Mouse (Mus musculus) limb, embryonic 14.5 days (tissue): Measurements from ENCODE around the gene Msx2. TPM values are rescaled to one million over a fixed set of nuclear protein-coding genes. Genes with fewer than 3 reads are reported as not detected.

ENCODE experiments used
- ATAC-seq: fragments of 200-750 bp; cut with Nextera tagmentation; 2 replicates; pipeline ENCODE4 v1.8.0; 2017; ENCODE audit warnings: low read depth, moderate number of reproducible peaks, moderate TSS enrichment; ENCODE audit not compliant: low FRiP score
- DNase-seq: peaks from one replicate; pipeline ENCODE4 v3.0.0-alpha.2; 2015; ENCODE audit warnings: low spot score
- H3K27ac ChIP-seq: fragments of 300-500 bp; sonication (generic); replicated peaks from 2 replicates; pipeline ENCODE4 v1.5.1; 2014; ENCODE audit warnings: low read depth, mild to moderate bottlenecking, low read length, moderate library complexity, mixed read lengths
- H3K27me3 ChIP-seq: fragments of 300-500 bp; sonication (generic); 2 replicates; pipeline ENCODE4 v1.6.1; 2014; ENCODE audit warnings: low read length, mixed read lengths; ENCODE audit not compliant: control insufficient read depth, insufficient read depth
- H3K36me3 ChIP-seq: fragments of 300-500 bp; sonication (generic); 2 replicates; pipeline ENCODE4 v1.6.1; 2014; ENCODE audit warnings: mild to moderate bottlenecking, low read length, moderate library complexity, mixed read lengths; ENCODE audit not compliant: control insufficient read depth, insufficient read depth
- H3K4me1 ChIP-seq: fragments of 300-500 bp; sonication (generic); 2 replicates; pipeline ENCODE4 v1.6.1; 2014; ENCODE audit warnings: antibody characterized with exemption, low read length, mixed read lengths; ENCODE audit not compliant: control insufficient read depth, insufficient read depth
- H3K4me2 ChIP-seq: fragments of 300-500 bp; sonication (generic); replicated peaks from 2 replicates; pipeline ENCODE4 v1.6.1; 2014; ENCODE audit warnings: low read depth, mild to moderate bottlenecking, low read length, moderate library complexity; ENCODE audit not compliant: severe bottlenecking
- H3K4me3 ChIP-seq: fragments of 300-500 bp; sonication (generic); replicated peaks from 2 replicates; pipeline ENCODE4 v1.5.1; 2014; ENCODE audit warnings: low read length
- H3K9ac ChIP-seq: fragments of 300-500 bp; sonication (generic); 2 replicates; pipeline ENCODE4 v1.6.1; 2014; ENCODE audit warnings: mild to moderate bottlenecking, low read depth, low read length, moderate library complexity; ENCODE audit not compliant: severe bottlenecking
- H3K9me3 ChIP-seq: fragments of 300-500 bp; sonication (generic); 2 replicates; pipeline ENCODE4 v1.6.1; 2016; ENCODE audit warnings: low read length; ENCODE audit not compliant: control insufficient read depth
- POLR2A ChIP-seq: fragments of 200-500 bp; IDR thresholded peaks from 2 replicates; pipeline ENCODE4 v1.8.0; 2012; ENCODE audit warnings: inconsistent platforms, mild to moderate bottlenecking, moderate library complexity, borderline replicate concordance; ENCODE audit not compliant: insufficient read depth, insufficient read length; ENCODE audit errors: extremely low read depth
- WGBS: fragments of 180-500 bp; shearing (Covaris S2); extraction: QIAGEN DNeasy Blood & Tissue Kit; methylation state at CpG from one replicate; pipeline ENCODE4 v1.1.7; 2014; 5-methylcytosine and 5-hydroxymethylcytosine counted together
- polyA plus RNA-seq, 2 experiments: library from polyadenylated mRNA; depleted of rRNA in 1 of 2; stranded (reverse) in 1 of 2; unstranded in 1 of 2; fragments of >200 nt; fragmentation: Nextera tagmentation in 1 of 2; extraction: Ambion mirVana in 1 of 2; gene quantifications; 2 replicates each; pipeline versions ENCODE4 v1.2.1 to v1.2.3; 2012 to 2014

Gene Msx2
- polyA plus RNA-seq, 2 experiments: 17.5 to 19.4 TPM

DNA sequence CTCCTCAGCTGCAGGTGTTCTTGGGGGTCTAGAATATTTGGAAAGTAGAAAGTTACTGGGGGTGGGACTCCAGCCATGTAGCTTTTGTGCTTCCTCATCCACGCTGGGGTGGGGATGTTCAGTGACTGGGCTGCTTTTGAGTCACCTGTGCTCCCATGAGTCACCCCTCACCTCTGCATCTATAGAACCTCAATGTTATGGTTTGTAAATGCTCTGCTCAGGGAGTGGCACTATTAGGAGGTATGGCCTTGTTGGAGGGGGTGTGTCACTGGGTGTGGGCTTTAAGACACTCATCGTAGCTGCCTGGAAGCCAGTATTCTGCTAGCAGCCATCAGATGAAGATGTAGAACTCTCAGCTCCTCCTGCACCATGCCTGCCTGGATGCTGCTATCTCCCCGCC is 32.9 kb downstream of the Msx2 start:
- DNase-seq (no peak), ATAC-seq (no peak)
- Histone ChIP-seq H3K27ac (no peak overlapping the region), H3K36me3 (no peaks in the 10 kb centered on the region), H3K4me2 (no peak overlapping the region), H3K27me3 (no peaks in the 10 kb centered on the region), H3K4me1 (no peaks in the 10 kb centered on the region), H3K9me3 (no peaks in the 10 kb centered on the region), H3K4me3 (no peak overlapping the region), H3K9ac (no peak overlapping the region)
- no peak for TF ChIP-seq POLR2A
- 83% methylated on average over 3 of the region's 3 CpGs for WGBS

GRCm38 (mm10) chr13:53426507-53426906 is 46.4 kb downstream of the Msx2 start:
- Histone ChIP-seq H3K27me3 (no peaks in the 10 kb centered on the region), H3K4me3 (no peak overlapping the region), H3K27ac (no peak overlapping the region), H3K4me2 (no peak overlapping the region), H3K9me3 (no peaks in the 10 kb centered on the region), H3K4me1 (peaks cover 10% of the 10 kb centered on the region), H3K36me3 (no peaks in the 10 kb centered on the region), H3K9ac (no peak overlapping the region)
- no peak for ATAC-seq
- 18% methylated on average over 7 of the region's 7 CpGs for WGBS
- DNase-seq: peak; percentile 61
- TF ChIP-seq POLR2A: no peak

DNA sequence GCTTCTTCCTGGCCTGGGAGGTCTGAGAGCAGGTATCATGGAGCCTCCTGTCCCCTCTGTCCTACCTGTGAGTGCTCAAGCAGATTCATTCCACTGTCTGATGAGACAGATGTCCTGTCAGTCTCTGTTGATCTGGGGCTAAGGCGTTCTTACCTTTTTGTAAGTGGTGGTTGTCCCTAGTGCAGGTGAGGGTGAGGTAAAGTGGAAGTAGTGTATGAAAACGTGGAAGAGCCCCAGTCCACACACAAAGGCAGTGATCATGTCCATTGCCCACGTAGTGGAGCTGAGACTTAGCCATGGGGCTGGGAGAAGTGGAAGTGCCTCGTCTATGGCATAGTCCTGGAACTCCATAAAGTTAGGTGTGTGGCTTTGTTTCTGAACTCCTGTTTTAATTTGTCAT is 51.7 kb downstream of the Msx2 start:
- no peaks in the 10 kb centered on the region for H3K27me3 ChIP-seq
- no peak for TF ChIP-seq POLR2A
- no peak overlapping the region for H3K9ac ChIP-seq
- H3K4me1 ChIP-seq: peaks cover 10% of the 10 kb centered on the region
- DNase-seq (no peak), ATAC-seq (no peak)
- H3K4me3 ChIP-seq: no peak overlapping the region
- H3K36me3 ChIP-seq: no peaks in the 10 kb centered on the region
- H3K27ac ChIP-seq: no peak overlapping the region
- no peaks in the 10 kb centered on the region for H3K9me3 ChIP-seq
- no peak overlapping the region for H3K4me2 ChIP-seq
- WGBS: 72% methylated on average over 4 of the region's 4 CpGs

DNA sequence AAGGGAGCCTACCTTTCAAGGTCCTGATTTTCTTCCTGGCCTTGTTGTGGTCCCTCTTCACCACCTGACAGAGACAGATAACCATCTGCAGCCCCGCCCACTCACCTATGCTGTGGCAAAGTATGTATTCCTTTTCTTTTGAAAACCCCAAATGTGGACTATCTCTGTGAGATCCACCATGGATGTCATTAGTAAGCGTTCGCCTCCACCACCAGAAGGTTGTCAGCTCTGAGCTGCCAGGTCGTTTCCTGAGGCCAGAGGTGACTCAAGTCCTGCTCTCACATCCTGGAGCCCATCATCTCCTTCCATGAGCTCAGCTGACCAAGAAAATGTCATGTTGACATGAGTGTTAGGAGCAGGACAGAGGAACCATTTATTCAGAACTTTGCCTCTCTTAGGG is 52.1 kb downstream of the Msx2 start:
- no peaks in the 10 kb centered on the region for H3K9me3 ChIP-seq
- no peak overlapping the region for H3K9ac ChIP-seq
- no peak overlapping the region for H3K4me3 ChIP-seq
- H3K4me1 ChIP-seq: peaks cover 10% of the 10 kb centered on the region
- H3K4me2 ChIP-seq: no peak overlapping the region
- H3K27me3 ChIP-seq: no peaks in the 10 kb centered on the region
- 74% methylated on average over 4 of the region's 4 CpGs for WGBS
- no peak overlapping the region for H3K27ac ChIP-seq
- DNase-seq (no peak), ATAC-seq (no peak)
- H3K36me3 ChIP-seq: no peaks in the 10 kb centered on the region
- no peak for TF ChIP-seq POLR2A

DNA sequence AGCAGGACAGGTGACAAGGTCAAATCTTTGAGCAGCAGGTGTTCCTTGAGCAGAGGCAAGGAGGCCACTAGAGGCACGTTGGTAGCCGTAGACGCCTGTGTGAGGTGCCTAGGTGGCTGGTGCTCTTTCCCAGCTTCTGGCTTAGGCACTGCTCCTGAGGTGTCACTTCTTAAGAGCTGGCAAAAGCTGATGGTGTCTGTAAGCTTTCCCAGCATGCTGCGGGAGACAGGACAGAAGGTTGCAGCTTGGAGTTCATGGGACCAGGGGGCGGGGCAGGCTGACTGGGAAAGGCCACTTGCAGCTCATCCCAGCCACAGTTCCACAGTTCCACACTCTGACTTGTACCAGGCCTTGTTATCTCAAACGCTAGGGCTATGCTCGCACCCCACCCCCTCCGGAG is 53.2 kb downstream of the Msx2 start:
- H3K9ac ChIP-seq: no peak overlapping the region
- H3K4me2 ChIP-seq: no peak overlapping the region
- DNase-seq: no peak
- H3K36me3 ChIP-seq: no peaks in the 10 kb centered on the region
- TF ChIP-seq POLR2A: no peak
- ATAC-seq: no peak
- H3K27me3 ChIP-seq: no peaks in the 10 kb centered on the region
- WGBS: 76% methylated on average over 8 of the region's 8 CpGs
- H3K4me3 ChIP-seq: no peak overlapping the region
- H3K4me1 ChIP-seq: peaks cover 9% of the 10 kb centered on the region; the same call in 1 of the 2 replicates
- H3K27ac ChIP-seq: no peak overlapping the region
- no peaks in the 10 kb centered on the region for H3K9me3 ChIP-seq

- TF ChIP-seq POLR2A: no peak
- H3K27me3 ChIP-seq: no peaks in the 10 kb centered on the region
- no peak overlapping the region for H3K4me2 ChIP-seq
- 90% methylated on average over 6 of the region's 6 CpGs for WGBS
- H3K9me3 ChIP-seq: no peaks in the 10 kb centered on the region
- peaks cover 13% of the 10 kb centered on the region; the same call in 1 of the 2 replicates for H3K4me1 ChIP-seq
- DNase-seq (no peak), ATAC-seq (no peak)
- no peak overlapping the region for H3K27ac ChIP-seq
- H3K36me3 ChIP-seq: no peaks in the 10 kb centered on the region
- H3K9ac ChIP-seq: no peak overlapping the region
- H3K4me3 ChIP-seq: no peak overlapping the region
Observed at GRCm38 (mm10) chr13:53417701-53418100, 55.2 kb downstream of the Msx2 start.

Other genes with a start within 250 kb of the Msx2 start
- gene Ror2, start 186.9 kb downstream of the Msx2 start, polyA plus RNA-seq (2012; rRNA removed): 33.0 and 48.1 TPM in 2 replicates
- 19.0 and 22.5 TPM in 2 replicates for gene Ror2, start 186.9 kb downstream of the Msx2 start, polyA plus RNA-seq (2014; fragmentation: Nextera tagmentation; extraction: Ambion mirVana)
- gene Sptlc1, start 95.7 kb downstream of the Msx2 start, polyA plus RNA-seq (2012; rRNA removed): 33.8 and 34.7 TPM in 2 replicates
- gene Sptlc1, start 95.7 kb downstream of the Msx2 start, polyA plus RNA-seq (2014; fragmentation: Nextera tagmentation; extraction: Ambion mirVana): 46.8 and 49.4 TPM in 2 replicates